Mouse (Mus musculus) liver, embryonic 11.5 days (tissue): ENCODE results near the gene Gm49450. TPM values are rescaled to one million over a fixed set of nuclear protein-coding genes. Genes with fewer than 3 reads are reported as not detected.
A peak's percentile ranks its signal among the peaks of the same experiment; 100 is the strongest.

Source experiments
- ATAC-seq: fragments of 200-750 bp; cut with Nextera tagmentation; replicated peaks from 2 replicates; pipeline ENCODE4 v1.8.0; 2017; ENCODE audit warnings: moderate number of reproducible peaks, mild to moderate bottlenecking, moderate TSS enrichment, moderate library complexity; ENCODE audit not compliant: low FRiP score
- DNase-seq: peaks from one replicate; pipeline ENCODE4 v3.0.0-alpha.2; 2017; ENCODE audit warnings: low spot score
- H3K27ac ChIP-seq: fragments of 300-500 bp; sonication (generic); 2 replicates; pipeline ENCODE4 v1.5.1; 2014; ENCODE audit warnings: mild to moderate bottlenecking, low read depth, low read length, control low read depth
- H3K27me3 ChIP-seq: fragments of 300-500 bp; sonication (generic); replicated peaks from 2 replicates; pipeline ENCODE4 v1.6.1; 2014; ENCODE audit warnings: low read length, mixed read lengths; ENCODE audit not compliant: control insufficient read depth, insufficient read depth
- H3K36me3 ChIP-seq: fragments of 300-500 bp; sonication (generic); 2 replicates; pipeline ENCODE4 v1.6.1; 2014; ENCODE audit warnings: mild to moderate bottlenecking, low read length, moderate library complexity, mixed read lengths; ENCODE audit not compliant: control insufficient read depth, insufficient read depth
- H3K4me1 ChIP-seq: fragments of 300-500 bp; sonication (generic); replicated peaks from 2 replicates; pipeline ENCODE4 v1.6.1; 2014; ENCODE audit warnings: low read length, mixed read lengths; ENCODE audit not compliant: control insufficient read depth, insufficient read depth
- H3K4me2 ChIP-seq: fragments of 300-500 bp; sonication (generic); 2 replicates; pipeline ENCODE4 v1.6.1; 2014; ENCODE audit warnings: mild to moderate bottlenecking, control low read depth, moderate library complexity
- H3K4me3 ChIP-seq: fragments of 300-500 bp; sonication (generic); 2 replicates; pipeline ENCODE4 v1.5.1; 2014; ENCODE audit warnings: low read depth, low read length, control low read depth
- H3K9ac ChIP-seq: fragments of 300-500 bp; sonication (generic); 2 replicates; pipeline ENCODE4 v1.6.1; 2014; ENCODE audit warnings: low read depth, low read length, control low read depth
- H3K9me3 ChIP-seq: fragments of 300-500 bp; sonication (generic); 2 replicates; pipeline ENCODE4 v1.6.1; 2016; ENCODE audit warnings: low read length, inconsistent platforms, mixed read lengths; ENCODE audit not compliant: control insufficient read depth
- WGBS: fragments of 180-500 bp; shearing (Covaris S2); extraction: QIAGEN DNeasy Blood & Tissue Kit; methylation state at CpG from one replicate; pipeline ENCODE4 v1.1.7; 2014; 5-methylcytosine and 5-hydroxymethylcytosine counted together
- polyA plus RNA-seq: library from polyadenylated mRNA; unstranded; fragments of >200 nt; fragmentation: Nextera tagmentation; extraction: Ambion mirVana; gene quantifications from 2 replicates; pipeline ENCODE4 v1.2.1, GENCODE M21; 2014

Gm49450 gene
- polyA plus RNA-seq, 1 experiment from 2014 or later, result not detected

DNA sequence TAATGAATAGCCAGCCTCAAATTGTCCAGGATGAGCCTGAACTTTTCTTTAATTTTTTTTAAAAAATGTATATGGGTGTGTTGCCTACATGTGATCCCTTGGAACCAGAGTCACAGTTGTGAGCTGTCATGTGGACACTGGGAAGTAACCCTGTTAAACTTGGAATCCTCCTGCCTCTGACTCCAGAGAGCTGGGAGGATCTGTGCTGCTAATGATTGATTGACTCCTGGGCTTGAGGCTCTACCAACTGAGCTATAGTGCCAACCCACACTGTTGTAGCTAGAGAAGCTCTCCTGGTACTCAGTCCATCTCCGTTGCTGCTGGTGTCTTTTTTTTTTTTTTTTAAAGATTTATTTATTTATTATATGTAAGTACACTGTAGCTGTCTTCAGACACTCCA is 69.2 kb downstream of the Gm49450 start:
- Histone ChIP-seq H3K4me1 (peaks cover 8% of the 10 kb centered on the region; the same call in 1 of the 2 replicates), H3K9ac (peak overlapping the region; percentile 8; the same call in 1 of the 2 replicates), H3K4me3 (no peak overlapping the region), H3K27me3 (no peaks in the 10 kb centered on the region), H3K4me2 (no peak overlapping the region), H3K27ac (no peak overlapping the region), H3K36me3 (no peaks in the 10 kb centered on the region), H3K9me3 (no peaks in the 10 kb centered on the region)
- WGBS, result 90% methylated on average over 1 of the region's 1 CpGs
- DNase-seq (no peak), ATAC-seq (no peak)

GRCm38 (mm10) chr15:98883661-98884060 is 69.7 kb downstream of the Gm49450 start:
- Histone ChIP-seq H3K27ac (no peak overlapping the region), H3K9me3 (no peaks in the 10 kb centered on the region), H3K9ac (peak overlapping the region; percentile 8; the same call in 1 of the 2 replicates), H3K4me3 (no peak overlapping the region), H3K4me1 (peaks cover 8% of the 10 kb centered on the region; the same call in 1 of the 2 replicates), H3K27me3 (no peaks in the 10 kb centered on the region), H3K36me3 (no peaks in the 10 kb centered on the region), H3K4me2 (no peak overlapping the region)
- ATAC-seq (no peak), DNase-seq (no peak)

Other genes with a start within 250 kb of the Gm49450 start
- gene Ccdc65, start 245.3 kb downstream of the Gm49450 start, polyA plus RNA-seq, result 0.09 and 0.19 TPM in 2 replicates
- gene Fkbp11, start 225.4 kb downstream of the Gm49450 start, polyA plus RNA-seq, result 101 and 105 TPM in 2 replicates
- gene Arf3, start 190.3 kb downstream of the Gm49450 start, polyA plus RNA-seq, result 25.3 and 25.8 TPM in 2 replicates
- gene Wnt10b, start 175.4 kb downstream of the Gm49450 start, polyA plus RNA-seq, result not detected in 2 replicates
- gene Wnt1, start 163.7 kb downstream of the Gm49450 start, polyA plus RNA-seq, result not detected in 2 replicates
- 0.12 and 0.16 TPM in 2 replicates for gene Ddn, start 144.1 kb downstream of the Gm49450 start, polyA plus RNA-seq
- gene Prkag1, start 122.0 kb downstream of the Gm49450 start, polyA plus RNA-seq, result 128 and 140 TPM in 2 replicates
- gene Kmt2d, start 82.3 kb downstream of the Gm49450 start, polyA plus RNA-seq, result 14.3 and 17.0 TPM in 2 replicates
- gene Rhebl1, start 59.0 kb downstream of the Gm49450 start, polyA plus RNA-seq, result 6.7 and 7.4 TPM in 2 replicates
- gene Dhh, start 55.0 kb downstream of the Gm49450 start, polyA plus RNA-seq, result 0.37 and 0.45 TPM in 2 replicates
- 1.6 and 2.8 TPM in 2 replicates for gene Lmbr1l, start 35.3 kb downstream of the Gm49450 start, polyA plus RNA-seq
- 1,854 and 2,015 TPM in 2 replicates for gene Tuba1b, start 19.0 kb downstream of the Gm49450 start, polyA plus RNA-seq
- 419 and 432 TPM in 2 replicates for gene Tuba1a, start 152 bp upstream of the Gm49450 start, polyA plus RNA-seq
- gene Tuba1c, start 76.3 kb upstream of the Gm49450 start, polyA plus RNA-seq, result 202 and 214 TPM in 2 replicates
- gene Prph, start 101.6 kb upstream of the Gm49450 start, polyA plus RNA-seq, result 0.36 and 0.90 TPM in 2 replicates
- 26.5 and 27.8 TPM in 2 replicates for gene Troap, start 121.0 kb upstream of the Gm49450 start, polyA plus RNA-seq
- gene C1ql4, start 134.3 kb upstream of the Gm49450 start, polyA plus RNA-seq, result 0.25 TPM in 1 of 2 replicates, not detected in the other
- 17.1 and 19.8 TPM in 2 replicates for gene Dnajc22, start 139.6 kb upstream of the Gm49450 start, polyA plus RNA-seq
- 32.9 and 35.0 TPM in 2 replicates for gene Spats2, start 172.4 kb upstream of the Gm49450 start, polyA plus RNA-seq